Mouse (Mus musculus) stomach, postnatal 0 days (tissue): Measurements from ENCODE around the gene Gpat2.

Experiments used
- CTCF ChIP-seq: IDR thresholded peaks from 2 replicates; pipeline ENCODE4 v1.5.1; 2016; ENCODE audit warnings: antibody characterized with exemption, low read depth, mild to moderate bottlenecking, moderate library complexity
- EP300 ChIP-seq: optimal IDR thresholded peaks from 2 replicates; pipeline ENCODE3; 2016; ENCODE audit warnings: antibody characterized with exemption

DNA sequence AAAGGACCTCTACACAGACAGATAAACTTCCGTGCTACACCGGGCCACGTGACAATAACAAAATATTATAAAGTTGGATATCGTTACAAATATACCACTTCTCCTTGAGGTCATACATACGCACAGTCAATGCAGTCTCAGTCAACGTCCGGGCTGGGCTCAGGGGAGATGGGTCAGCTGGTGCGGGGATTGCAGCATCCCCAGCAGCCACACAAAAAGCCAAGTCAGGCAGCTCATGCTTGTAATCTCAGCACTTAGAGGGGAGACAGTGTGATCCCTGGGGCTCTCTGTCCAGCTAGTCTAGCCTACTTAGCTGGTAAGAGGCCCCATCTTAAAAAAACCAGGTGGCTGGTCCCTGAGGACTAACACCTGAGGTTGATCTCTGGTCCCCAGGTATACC, 46.3 kb downstream of the Gpat2 start:
- TF ChIP-seq EP300 (no peak), CTCF (no peak)
